Mouse (Mus musculus) cerebellum, adult (tissue): ENCODE results near the gene Casc3.
A peak's percentile ranks its signal among the peaks of the same experiment; 100 is the strongest.
"Not testable (repeated sequence)": the region's sequence is repeated elsewhere in the genome, so short reads cannot be mapped to it uniquely, and the experiment has no call there.

Experiments
- ATAC-seq: cut with Nextera tagmentation; 2 replicates; pipeline ENCODE4 v1.9.2; 2017; ENCODE audit warnings: mild to moderate bottlenecking, moderate library complexity, mixed read lengths; ENCODE audit not compliant: insufficient number of reproducible peaks, low FRiP score, low TSS enrichment

The Casc3 gene

DNA sequence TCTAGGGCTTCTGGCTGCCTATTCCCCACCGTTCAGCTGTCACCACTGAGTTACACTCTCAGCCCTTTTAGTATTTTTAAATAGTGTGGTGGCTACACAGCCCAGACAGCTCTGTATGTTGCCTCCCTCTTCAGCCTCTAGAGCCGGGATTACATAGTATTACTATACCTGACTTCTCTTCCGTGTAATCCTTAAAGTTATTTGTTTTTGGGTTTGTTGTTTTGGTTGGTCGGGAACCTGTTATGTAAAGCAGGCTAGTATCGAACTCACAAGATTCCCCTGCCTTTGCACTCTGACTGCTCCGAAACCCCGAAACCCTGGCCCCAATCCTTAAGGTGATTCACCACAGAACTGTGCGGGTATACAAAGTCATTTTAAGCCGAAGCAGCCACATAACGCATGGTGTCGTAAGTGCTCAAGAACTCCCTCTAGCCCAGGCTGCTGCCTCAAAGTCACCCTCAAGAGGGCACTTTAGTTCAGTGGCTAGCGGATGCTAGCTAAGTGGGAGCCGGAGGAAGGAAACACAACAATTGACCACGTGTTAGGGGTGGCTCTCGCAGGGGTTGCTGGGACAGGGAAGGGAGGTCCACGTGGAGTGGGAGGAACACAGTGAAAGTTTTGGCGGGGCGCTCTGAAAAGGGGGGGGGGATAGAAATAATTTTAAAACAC is 16.0 kb upstream of the Casc3 start:
- ATAC-seq = peak; percentile 86

DNA sequence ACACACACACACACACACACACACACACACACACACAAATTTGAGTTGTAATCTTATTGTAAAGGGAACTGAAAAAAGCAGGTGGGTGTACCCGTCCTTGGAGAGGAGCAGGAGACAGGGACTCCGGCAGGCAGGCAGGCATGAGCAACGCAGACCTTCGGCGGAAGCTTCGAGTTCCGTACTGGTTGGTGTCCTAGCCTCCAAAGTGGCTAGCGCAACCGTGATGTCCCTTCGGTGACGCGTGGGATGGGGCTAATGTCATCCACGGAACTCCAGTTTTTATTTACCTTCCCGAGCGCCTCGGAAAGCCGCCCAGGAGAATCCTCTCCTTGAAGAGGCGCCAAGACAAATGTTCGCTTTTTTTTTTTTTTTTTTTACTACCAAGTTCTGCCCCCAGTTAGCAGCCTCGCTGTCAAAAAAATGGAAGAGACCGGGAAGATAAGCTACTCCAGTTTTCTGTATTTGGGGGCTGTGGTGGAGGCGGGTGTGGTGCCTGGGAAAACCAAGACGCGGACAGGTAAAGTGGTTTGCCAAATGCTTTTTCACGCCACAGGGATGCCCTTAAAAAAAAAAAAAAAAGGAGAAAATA is 15.4 kb upstream of the Casc3 start:
- no peak for ATAC-seq

DNA sequence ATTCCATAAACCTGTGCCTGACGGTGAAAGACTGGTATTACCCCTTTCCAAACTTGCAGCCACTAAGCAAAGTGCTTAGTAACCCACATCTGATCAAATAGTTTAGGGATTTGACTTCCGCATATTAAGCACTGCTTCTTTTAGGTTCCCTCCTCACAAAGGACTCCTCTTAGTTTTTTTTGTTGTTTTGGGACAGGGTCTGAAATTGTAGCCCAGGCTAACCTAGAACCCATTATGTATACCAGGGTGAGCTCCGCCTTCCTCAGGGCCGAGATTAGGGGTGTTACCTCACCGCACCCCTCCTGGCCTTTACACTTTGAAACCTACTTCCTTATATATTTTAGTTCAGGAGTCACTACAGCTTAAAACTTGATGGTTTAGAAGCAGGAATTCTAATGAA is 14.9 kb upstream of the Casc3 start:
- ATAC-seq = no peak

DNA sequence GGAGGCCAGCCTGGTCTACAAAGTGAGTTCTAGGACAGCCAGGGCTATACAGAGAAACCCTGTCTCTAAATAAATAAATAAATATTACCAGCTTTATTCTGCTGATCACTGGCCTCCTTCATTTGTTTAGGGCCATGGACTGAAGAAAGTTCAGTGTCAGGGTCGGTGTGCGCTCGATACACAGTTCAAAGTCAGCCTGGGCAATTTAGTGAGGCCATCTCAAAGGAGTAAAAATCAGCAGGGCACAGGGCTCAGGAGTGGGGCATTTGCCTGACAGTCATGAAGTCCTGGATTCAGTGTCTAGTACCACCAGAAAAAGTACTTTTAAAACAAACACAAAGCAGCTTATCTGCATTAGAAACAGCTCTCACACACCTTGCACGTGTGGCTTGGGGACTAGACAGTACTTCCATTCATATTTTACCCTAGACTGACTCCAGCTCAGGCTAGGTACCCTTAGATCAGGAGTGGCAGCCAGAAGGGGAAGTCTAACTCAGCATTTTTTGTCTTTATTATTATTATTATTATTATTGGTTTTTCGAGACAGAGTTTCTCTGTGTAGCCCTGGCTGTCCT is 14.0 kb upstream of the Casc3 start:
- ATAC-seq = no peak

DNA sequence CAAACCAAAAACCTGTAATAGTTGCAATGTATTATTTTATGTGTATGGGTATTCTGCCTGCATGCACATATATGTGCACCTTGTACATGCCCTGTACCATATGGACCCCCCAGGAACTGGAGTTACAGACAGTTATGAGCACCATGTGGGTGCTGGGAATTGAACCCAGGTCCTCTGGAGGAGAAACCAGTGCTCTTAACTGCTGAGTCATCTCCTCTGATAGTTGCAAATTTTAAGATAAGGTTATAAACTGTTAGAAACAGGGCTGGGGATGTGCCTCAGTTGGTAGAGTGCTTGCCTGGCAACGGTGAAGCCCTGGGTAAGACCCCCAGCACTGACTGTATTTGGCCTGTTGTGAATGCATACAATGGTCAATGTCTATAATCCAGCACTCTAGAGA is 13.3 kb upstream of the Casc3 start:
- no peak for ATAC-seq

DNA sequence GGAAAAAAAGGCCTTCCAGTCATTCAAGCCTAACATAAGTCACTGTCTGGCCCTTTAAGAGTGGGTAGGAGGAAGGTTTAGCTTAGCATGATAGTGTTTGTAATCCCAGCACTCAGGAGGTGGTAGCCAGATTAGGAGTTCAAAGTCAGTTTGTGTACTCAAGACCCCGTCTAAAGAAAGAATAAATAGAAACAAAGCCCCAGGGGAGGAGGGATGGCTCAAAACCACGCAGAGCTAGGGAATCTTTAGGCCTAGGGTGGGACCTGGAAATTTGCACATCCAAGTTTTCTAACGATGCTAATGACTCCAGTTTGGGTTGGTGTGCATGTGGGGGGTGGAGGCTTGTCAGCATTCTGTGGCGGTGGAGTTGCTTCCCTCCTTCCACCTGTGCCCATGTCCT is 12.6 kb upstream of the Casc3 start:
- ATAC-seq = no peak

DNA sequence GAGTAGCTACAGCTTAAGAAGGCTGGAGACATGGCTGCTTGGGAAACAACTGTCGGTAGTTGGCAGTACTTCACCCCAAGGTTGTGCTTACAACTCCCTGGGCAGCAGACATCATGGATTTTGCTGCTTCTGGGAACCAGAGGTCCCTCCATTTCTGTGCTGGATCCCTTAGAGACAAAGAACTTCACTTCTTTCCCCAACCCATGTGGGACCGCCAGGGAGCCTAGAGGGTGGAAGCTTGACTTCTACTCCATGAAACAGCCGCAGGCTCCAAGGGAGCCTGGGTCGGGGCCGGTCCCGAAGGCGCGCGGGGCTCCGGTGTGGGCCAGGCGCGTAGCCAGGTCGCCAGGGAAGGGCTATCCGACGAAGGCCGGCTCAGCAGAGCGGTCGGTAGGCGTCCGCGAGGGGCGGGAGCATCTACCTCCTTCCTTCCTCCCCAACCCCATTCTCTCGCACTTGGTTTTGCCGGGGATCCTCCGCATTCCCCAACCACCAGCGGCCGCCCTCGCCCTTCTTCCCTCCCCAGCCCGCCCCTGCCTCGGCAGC is 10.2 kb upstream of the Casc3 start:
- peak; percentile 57; the same call in 1 of the 2 replicates for ATAC-seq

DNA sequence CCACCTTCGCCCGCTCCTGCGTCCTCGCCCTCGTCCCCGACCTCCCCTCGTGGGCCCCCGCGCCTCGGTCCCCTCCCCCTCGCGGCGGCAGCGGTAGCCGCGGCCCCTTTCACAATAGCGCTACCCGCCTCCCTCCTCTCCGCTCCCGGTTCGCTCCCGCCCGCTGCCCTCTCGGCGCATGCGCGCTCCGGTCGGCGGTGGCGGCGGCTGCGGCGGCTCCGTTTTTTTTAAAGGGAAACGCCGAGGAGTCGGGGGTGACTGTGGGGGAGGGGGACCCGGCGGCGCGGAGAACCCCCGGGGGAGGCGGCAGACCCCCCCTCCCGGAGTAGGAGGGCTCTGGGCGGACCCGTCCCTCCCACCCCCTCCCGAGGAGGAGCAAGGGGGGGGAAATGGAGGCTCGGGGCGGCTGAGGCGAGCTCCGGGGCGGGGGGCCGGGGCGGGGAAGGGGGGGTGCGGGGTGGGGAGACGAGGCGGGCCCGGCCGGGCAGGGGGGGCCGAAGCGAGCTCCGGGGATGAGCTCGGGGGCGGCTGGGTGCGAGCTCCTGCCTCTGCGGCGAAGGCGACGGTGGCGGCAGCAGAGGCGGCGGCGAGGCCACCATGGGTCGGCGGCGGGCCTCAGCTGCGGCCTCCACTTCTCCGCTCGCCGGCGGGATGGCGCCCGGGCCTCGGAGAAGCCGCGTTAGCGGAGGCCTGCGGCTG is 9.5 kb upstream of the Casc3 start, which contains the start of gene Msl1:
TSS of gene Msl1 (plus strand) at position 502 of the 699 bp plus-strand sequence.
- ATAC-seq = no peak; the same call in 1 of the 2 replicates

DNA sequence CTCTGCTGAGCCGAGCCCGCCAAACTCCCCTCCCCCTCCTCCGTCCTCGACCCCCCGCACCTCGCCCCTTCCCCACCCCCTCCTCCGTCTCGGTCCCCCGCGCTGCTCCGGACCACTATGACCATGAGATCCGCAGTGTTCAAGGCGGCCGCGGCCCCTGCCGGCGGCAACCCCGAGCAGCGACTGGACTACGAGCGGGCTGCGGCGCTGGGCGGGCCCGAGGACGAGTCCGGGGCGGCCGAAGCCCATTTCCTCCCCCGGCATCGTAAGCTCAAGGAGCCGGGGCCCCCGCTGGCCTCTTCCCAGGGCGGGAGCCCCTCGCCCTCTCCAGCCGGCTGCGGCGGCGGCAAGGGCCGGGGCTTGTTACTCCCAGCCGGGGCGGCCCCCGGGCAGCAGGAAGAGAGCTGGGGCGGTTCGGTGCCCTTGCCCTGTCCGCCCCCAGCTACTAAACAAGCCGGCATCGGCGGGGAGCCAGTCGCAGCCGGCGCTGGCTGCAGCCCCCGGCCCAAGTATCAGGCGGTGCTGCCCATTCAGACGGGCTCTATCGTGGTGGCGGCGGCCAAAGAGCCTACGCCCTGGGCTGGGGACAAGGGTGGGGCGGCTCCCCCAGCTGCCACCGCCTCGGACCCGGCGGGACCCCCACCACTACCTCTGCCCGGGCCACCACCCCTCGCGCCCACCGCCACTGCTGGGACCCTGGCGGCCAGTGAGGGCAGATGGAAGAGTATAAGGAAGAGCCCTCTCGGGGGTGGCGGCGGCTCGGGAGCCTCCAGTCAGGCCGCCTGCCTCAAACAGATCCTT is 8.8 kb upstream of the Casc3 start:
- ATAC-seq = 0 out of 2 replicates have a peak, but pooled peaks have one; percentile 33

DNA sequence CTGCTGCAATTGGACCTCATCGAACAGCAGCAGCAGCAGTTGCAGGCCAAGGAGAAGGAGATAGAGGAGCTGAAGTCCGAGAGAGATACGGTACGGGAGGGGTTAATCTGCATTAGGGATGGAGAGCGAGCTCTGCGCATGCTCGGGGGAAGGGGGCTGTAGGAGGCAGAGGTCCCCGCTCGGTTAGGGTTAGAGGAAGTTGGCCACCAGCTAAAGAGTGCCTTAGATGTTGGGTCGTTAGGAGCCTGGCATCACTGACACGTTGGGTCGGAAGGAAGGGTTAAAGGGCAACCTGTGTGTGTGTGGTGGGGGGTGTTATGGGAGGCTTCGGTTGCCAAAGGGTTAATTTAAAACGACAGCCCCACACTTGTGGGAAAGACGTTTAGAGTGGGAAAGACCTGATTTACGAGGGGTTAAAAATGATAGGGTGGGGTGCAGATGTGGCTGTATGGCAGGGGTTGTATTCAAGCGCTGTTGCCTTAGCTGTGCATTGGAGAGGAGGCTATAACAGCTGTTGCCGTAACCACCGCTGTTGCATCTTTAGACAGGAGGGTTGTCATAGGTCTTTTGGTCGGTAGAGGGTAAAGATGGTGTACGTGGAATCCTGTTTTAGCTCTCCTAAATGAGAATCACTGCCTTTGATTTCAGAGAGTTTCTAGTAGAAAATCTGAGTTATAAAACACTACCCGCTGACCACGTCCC is 8.0 kb upstream of the Casc3 start:
- peak; percentile 50; the same call in 1 of the 2 replicates for ATAC-seq

DNA sequence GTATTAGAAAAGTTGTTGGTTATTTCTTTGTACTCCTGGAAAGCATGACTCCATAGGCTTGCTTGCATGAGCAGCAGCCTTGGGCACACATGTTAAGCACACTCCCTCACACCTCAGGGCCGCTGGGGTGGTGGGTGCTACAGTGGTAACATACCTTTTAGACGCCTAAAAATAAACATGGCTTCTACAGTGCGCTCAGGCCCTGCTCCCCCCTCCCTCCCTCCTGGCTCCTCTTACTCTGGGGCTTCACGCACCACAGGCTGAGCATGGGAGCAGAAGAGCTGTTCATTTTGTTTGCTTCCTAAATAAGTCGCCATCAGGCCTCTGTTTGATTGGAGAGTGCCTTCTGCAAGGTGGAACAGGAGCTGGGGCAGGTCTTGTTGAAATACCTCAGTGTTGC is 7.4 kb upstream of the Casc3 start:
- no peak for ATAC-seq

DNA sequence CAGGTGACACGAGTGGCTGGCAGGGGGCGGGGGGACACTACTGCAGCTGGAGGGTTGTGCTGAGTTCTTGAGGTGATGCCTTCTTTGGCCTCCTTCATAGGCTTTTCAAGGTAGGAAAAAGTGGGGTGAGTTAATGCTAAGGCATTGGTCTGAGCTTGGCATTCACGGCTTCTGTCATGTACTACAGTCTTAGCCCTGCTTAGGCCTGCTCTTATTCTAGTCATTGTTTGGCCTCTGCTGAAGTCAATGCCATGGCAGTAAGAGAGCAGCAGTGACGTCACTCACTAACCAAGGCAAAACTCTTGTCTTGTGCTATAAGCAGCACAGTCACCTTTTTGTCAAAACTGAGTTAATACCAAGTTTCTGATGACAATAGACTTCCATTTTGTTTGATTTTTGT is 6.8 kb upstream of the Casc3 start:
- no peak for ATAC-seq

DNA sequence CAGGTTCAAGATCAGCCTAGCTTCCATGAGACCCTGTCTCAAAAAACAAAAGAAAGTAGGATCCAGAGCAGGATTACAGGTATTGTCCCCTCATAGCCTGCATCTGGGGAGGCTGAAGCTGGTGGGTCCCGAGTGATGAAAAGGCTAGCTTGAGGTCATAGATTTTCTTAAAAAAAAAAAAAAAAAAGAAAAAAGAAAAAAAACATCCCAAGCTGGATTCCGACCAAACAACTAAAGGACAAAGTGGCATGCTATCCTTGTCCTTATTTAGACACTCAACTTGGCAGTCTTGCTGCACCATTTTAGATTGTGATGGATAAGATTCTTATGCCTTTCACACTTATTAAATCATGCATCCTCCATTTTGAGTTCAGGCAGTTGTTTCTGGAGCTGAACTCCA is 3.7 kb downstream of the Casc3 start:
- no peak for ATAC-seq

DNA sequence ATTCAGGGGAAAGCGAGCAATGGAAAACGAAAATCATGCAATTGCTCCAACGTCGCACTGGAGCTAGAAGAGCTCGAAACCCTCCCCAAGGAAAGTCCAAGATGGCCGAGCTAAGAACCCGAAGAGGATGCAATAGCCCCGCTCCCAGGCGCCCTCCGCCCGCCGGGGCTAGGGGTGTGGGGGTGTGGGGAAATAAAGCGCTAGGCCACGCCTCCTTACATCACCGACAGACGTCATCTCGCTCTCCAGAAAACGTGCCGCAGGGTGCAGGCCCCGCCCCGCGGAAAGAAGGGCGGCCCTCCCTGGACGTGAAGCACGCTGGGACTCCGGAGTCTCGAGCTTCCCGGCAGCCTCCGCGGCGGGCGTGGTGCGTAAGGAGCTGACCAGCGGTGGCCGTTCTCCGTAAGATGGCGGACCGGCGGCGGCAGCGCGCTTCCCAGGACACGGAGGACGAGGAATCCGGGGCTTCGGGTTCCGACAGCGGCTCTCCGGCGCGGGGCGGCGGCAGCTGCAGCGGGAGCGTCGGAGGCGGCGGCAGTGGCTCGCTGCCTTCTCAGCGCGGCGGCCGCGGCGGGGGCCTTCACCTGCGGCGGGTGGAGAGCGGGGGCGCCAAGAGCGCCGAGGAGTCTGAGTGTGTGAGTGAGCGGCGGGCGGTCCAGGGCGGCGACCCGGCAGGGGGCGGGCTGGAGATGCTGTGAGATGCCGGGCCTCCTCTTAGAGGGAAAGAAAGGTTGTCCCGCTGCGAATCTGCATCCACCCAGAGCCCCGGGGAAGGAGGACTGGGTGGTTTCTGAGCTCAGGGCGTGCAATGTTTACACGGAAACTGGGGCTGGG is 5.0 kb downstream of the Casc3 start:
- peak; percentile 94 for ATAC-seq

DNA sequence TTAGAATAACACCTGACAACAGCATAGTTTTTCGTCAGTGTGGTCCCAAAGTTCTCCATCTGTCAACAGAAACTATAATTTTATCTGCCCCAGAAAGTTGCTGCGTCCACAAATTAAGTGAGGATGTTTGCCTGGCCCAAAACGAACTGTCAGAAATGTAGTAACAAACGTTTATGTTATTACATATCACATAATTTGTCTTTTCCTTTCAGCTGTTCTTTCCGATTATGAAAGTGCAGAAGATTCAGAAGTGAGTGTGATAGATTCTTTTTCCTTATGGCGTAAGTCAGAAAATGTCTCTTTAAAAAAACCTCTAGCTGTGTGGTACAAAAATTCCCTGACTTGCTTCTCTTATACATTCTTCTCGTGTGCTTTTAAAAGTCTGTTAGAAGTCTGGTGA is 6.0 kb downstream of the Casc3 start:
- no peak for ATAC-seq

DNA sequence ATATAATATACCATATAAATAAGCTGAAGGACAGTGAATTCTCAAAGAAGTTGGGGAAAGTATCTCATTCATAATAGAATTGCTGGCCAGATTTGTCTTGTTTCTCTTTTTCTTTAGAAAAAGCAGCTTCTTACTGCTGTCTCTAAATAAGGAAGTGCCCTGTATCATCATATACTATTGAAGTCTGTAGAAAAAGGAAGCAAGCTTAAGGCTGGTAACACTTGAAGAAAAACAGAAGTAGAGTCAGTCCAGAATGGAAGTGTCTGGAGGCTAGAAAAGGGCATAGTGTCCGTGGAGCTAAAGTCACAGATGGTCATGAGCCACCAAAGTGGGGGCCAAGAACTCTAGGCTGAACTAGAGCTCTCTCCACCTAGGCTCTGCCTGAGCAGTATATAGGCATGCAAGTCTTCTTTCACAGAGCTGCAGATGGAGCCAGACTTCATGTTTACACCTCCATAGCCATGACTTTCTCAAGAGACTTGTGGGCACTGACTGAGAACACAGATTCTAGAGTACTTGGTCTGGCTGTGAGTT is 12.1 kb downstream of the Casc3 start:
- no peak for ATAC-seq

DNA sequence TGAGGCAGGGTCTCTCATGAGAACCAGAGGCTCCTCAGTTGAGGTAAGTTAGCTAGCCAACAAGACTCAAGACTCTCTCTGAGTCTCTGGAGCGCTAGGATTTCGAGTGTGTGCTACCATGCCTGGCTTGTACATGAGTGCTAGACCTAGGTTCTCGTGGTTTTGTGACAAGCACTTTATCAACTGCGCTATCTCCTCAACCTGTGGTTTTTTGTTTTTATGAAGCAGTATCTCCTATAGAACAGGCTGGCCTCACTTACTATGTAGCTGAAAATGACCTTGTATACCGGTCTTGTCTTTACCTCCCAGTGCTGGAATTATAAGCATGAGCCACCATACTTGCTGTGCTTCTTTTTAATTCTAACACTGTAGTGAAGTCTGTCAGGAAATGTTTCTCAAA is 16.3 kb downstream of the Casc3 start:
- ATAC-seq = no peak

DNA sequence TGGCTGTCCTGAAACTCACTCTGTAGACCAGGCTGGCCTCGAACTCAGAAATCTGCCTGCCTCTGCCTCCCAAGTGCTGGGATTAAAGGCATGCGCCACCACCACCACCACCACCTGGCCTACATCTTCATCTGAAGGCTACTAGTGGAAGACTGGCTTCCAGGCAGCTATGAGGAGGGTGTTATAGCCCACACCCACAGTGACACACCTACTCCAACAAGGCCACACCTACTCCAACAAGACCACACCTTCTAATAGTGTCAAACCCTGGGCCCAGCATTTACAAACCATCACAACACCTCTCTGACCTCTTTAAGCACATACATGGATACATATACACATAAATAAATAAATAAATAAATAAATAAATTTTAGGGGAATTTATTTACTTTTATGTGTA is 21.4 kb downstream of the Casc3 start:
- not testable (repeated sequence) for ATAC-seq

DNA sequence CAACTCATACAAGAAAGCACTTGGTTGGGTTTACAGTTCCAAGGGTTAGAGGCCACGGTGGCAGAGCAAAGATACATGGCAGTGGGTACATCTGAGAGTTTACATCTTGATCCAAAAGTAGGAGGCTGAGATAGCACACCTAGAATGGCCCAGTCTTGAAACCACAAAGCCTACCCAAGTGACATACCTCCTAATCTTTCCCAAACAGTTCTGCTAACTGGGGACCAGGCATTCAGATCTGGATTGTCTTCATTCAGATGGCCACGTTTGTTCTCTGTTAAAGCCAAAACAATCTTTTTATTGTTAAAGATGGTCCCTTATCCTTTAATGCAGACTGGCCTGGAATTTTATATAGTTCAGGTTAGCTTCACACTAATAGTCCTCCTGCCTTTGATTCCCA is 23.2 kb downstream of the Casc3 start:
- ATAC-seq = no peak
